Comparison of ENCODE assay signal across 21 mouse cellular contexts in the genomic region with DNA sequence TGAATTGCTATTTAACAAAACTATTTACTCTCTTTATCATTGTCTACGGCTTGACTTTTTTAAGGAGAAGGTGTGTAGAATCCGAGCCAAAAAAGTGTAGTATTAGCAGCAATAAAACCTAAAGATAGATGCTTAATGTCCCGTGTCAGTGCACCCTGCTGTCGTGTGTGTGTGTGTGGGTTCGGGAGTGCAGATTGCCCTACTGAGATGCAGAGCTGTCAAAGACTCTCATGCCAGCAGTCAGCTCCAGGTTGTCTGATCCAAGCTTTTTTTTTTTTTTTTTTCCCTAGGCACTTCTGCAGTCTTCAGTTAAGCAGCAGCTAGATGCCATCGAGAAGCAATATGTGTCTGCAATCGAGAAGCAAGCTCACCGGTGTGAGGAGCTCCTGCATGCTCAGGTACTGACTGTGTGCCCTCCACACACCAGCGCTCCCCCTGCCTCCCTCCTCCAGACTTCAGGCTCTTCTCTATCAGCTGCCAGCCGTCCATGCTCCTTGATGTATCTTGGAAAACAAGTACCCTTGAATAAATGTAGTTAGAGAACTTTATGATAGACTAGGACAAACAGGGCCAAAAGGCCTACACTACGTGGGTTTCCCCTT.
DNase-seq lines count a peak whose midpoint lies in the region; ATAC-seq lines count a peak whose summit lies in the region.
"Had no signal": no experiment of that assay in that cellular context is flagged by ENCODE, and none has a peak within 500 bp of the region (broad histone marks: within the 10 kb centered on the region; RNA-seq: fewer than 3 reads in every experiment).

No protein-coding gene starts in this region.

- WGBS in embryonic facial prominence, embryonic 12.5 days, result 55% methylated on average over 11 of the region's 11 CpGs
- 75% methylated on average over 11 of the region's 11 CpGs for WGBS in embryonic facial prominence, embryonic 10.5 days
- 29% methylated on average over 11 of the region's 11 CpGs for WGBS in kidney, embryonic 16.5 days

- no peak for DNase-seq in embryonic facial prominence, embryonic 10.5 days (ENCODE audit: low spot score)
- DNase-seq in kidney, postnatal 36 days, result no peak
- DNase-seq in brain, adult 2 months (ENCODE audit: low read depth, low spot score), result peak; percentile 63
- DNase-seq in cerebellum, postnatal 14 days, result peak; percentile 37 to 44
- no peak for DNase-seq in thymus, postnatal 25 days
- no peak for DNase-seq in urinary bladder, postnatal 10 days (ENCODE audit: low spot score)
- DNase-seq: adrenal gland, adult 8-10 months; gastrocnemius, postnatal 36 days; heart, postnatal 14 days; kidney, adult 8-10 months; lung, adult 2 months; lung, postnatal 4 days; right cerebral cortex, postnatal 14 days; thymus, adult 2 months had no signal

- no peak for ATAC-seq in embryonic facial prominence, embryonic 12.5 days (ENCODE audit: insufficient number of reproducible peaks, insufficient read depth, low FRiP score, low TSS enrichment)
- ATAC-seq in kidney, embryonic 16.5 days (ENCODE audit: low FRiP score, low TSS enrichment), result peak; percentile 27; the same call in 1 of the 2 replicates
- ATAC-seq: inflammation-experienced regulatory T-cells, adult 6 months; midbrain, embryonic 13.5 days had no signal

- no peaks in the 10 kb centered on the region for H3K36me3 ChIP-seq in embryonic facial prominence, embryonic 12.5 days
- H3K36me3 ChIP-seq in embryonic facial prominence, embryonic 10.5 days (replicated peaks), result no peaks in the 10 kb centered on the region
- H3K36me3 ChIP-seq in kidney, embryonic 16.5 days (ENCODE audit: insufficient read depth, low read length), result no peaks in the 10 kb centered on the region
- H3K36me3 ChIP-seq: heart, embryonic 10.5 days; midbrain, embryonic 13.5 days; stomach, embryonic 15.5 days had no signal

- H3K4me2 ChIP-seq in embryonic facial prominence, embryonic 12.5 days (replicated peaks), result no peak overlapping the region
- no peak overlapping the region for H3K4me2 ChIP-seq in kidney, embryonic 16.5 days (replicated peaks; ENCODE audit: low read depth, low read length)
- H3K4me2 ChIP-seq: liver, embryonic 11.5 days; midbrain, embryonic 13.5 days; stomach, embryonic 15.5 days had no signal

- peak overlapping the region; percentile 17; the same call in 1 of the 2 replicates for H3K27ac ChIP-seq in embryonic facial prominence, embryonic 12.5 days
- H3K27ac ChIP-seq in embryonic facial prominence, embryonic 10.5 days (replicated peaks), result no peak overlapping the region
- H3K27ac ChIP-seq in kidney, embryonic 16.5 days (ENCODE audit: low read length), result no peak overlapping the region
- H3K27ac ChIP-seq: heart, embryonic 10.5 days; midbrain, embryonic 13.5 days; stomach, embryonic 15.5 days had no signal

- peaks cover 12% of the 10 kb centered on the region for H3K4me1 ChIP-seq in embryonic facial prominence, embryonic 12.5 days
- H3K4me1 ChIP-seq in embryonic facial prominence, embryonic 10.5 days, result peaks cover 16% of the 10 kb centered on the region
- peaks cover 12% of the 10 kb centered on the region for H3K4me1 ChIP-seq in kidney, embryonic 16.5 days (ENCODE audit: insufficient read depth, low read length)
- H3K4me1 ChIP-seq: midbrain, embryonic 13.5 days; stomach, embryonic 15.5 days had no signal

- no peaks in the 10 kb centered on the region for H3K9me3 ChIP-seq in embryonic facial prominence, embryonic 12.5 days
- no peaks in the 10 kb centered on the region for H3K9me3 ChIP-seq in embryonic facial prominence, embryonic 10.5 days
- no peaks in the 10 kb centered on the region for H3K9me3 ChIP-seq in kidney, embryonic 16.5 days (ENCODE audit: low read length)
- H3K9me3 ChIP-seq: heart, embryonic 10.5 days; midbrain, embryonic 13.5 days; stomach, embryonic 15.5 days had no signal

- H3K4me3 ChIP-seq in embryonic facial prominence, embryonic 12.5 days, result no peak overlapping the region
- H3K4me3 ChIP-seq in embryonic facial prominence, embryonic 10.5 days, result no peak overlapping the region
- H3K4me3 ChIP-seq in kidney, embryonic 16.5 days (ENCODE audit: low read length), result no peak overlapping the region
- H3K4me3 ChIP-seq: heart, embryonic 10.5 days; midbrain, embryonic 13.5 days; stomach, embryonic 15.5 days had no signal

- H3K9ac ChIP-seq in embryonic facial prominence, embryonic 12.5 days, result no peak overlapping the region
- H3K9ac ChIP-seq in kidney, embryonic 16.5 days (replicated peaks; ENCODE audit: low read length), result no peak overlapping the region
- H3K9ac ChIP-seq: midbrain, embryonic 13.5 days; stomach, embryonic 15.5 days had no signal

- no peaks in the 10 kb centered on the region for H3K27me3 ChIP-seq in embryonic facial prominence, embryonic 12.5 days
- H3K27me3 ChIP-seq in embryonic facial prominence, embryonic 10.5 days (replicated peaks; ENCODE audit: low read depth, poor library complexity, severe bottlenecking), result no peaks in the 10 kb centered on the region
- no peaks in the 10 kb centered on the region for H3K27me3 ChIP-seq in kidney, embryonic 16.5 days (ENCODE audit: insufficient read depth, low read length)
- H3K27me3 ChIP-seq: midbrain, embryonic 13.5 days; stomach, embryonic 15.5 days had no signal

Comparison
In these comparisons a context has a peak if more than half of its experiments do, and no peak if none do; other contexts are left out.
1. DNase-seq: peak in brain, adult 2 months (single experiment) and cerebellum, postnatal 14 days (2 of 2); none in embryonic facial prominence, embryonic 10.5 days (single experiment), kidney, postnatal 36 days (0 of 2), thymus, postnatal 25 days (single experiment) and urinary bladder, postnatal 10 days (single experiment).